Mouse (Mus musculus) kidney, embryonic 15.5 days (tissue): Measurements from ENCODE around the gene Etaa1. TPM values are rescaled to one million over a fixed set of nuclear protein-coding genes. Genes with fewer than 3 reads are reported as not detected.
"Not testable (repeated sequence)": the region's sequence is repeated elsewhere in the genome, so short reads cannot be mapped to it uniquely, and the experiment has no call there.

Source experiments
- ATAC-seq: fragments of 200-750 bp; cut with Nextera tagmentation; replicated peaks from 2 replicates; pipeline ENCODE4 v1.8.0; 2017; ENCODE audit warnings: moderate TSS enrichment; ENCODE audit not compliant: low FRiP score
- H3K27ac ChIP-seq: fragments of 300-500 bp; sonication (generic); 2 replicates; pipeline ENCODE4 v1.5.1; 2015; ENCODE audit warnings: mild to moderate bottlenecking, inconsistent platforms
- H3K27me3 ChIP-seq: fragments of 300-500 bp; sonication (generic); 2 replicates; pipeline ENCODE4 v1.6.1; 2015; ENCODE audit warnings: inconsistent platforms
- H3K36me3 ChIP-seq: fragments of 300-500 bp; sonication (generic); 2 replicates; pipeline ENCODE4 v1.6.1; 2015; ENCODE audit warnings: inconsistent platforms
- H3K4me1 ChIP-seq: fragments of 300-500 bp; sonication (generic); 2 replicates; pipeline ENCODE4 v1.6.1; 2015; ENCODE audit warnings: inconsistent platforms
- H3K4me2 ChIP-seq: fragments of 300-500 bp; sonication (generic); 2 replicates; pipeline ENCODE4 v1.6.1; 2015; ENCODE audit warnings: moderate library complexity, mild to moderate bottlenecking, inconsistent platforms
- H3K4me3 ChIP-seq: fragments of 300-500 bp; sonication (generic); replicated peaks from 2 replicates; pipeline ENCODE4 v1.5.1; 2015; ENCODE audit warnings: mild to moderate bottlenecking, inconsistent platforms
- H3K9ac ChIP-seq: fragments of 300-500 bp; sonication (generic); 2 replicates; pipeline ENCODE4 v1.6.1; 2015; ENCODE audit warnings: mild to moderate bottlenecking, inconsistent platforms
- H3K9me3 ChIP-seq: fragments of 300-500 bp; sonication (generic); replicated peaks from 2 replicates; pipeline ENCODE4 v1.6.1; 2016; ENCODE audit warnings: inconsistent platforms
- WGBS: fragments of 180-500 bp; shearing (Covaris S2); methylation state at CpG from one replicate; pipeline ENCODE4 v1.1.7; 2015; ENCODE audit warnings: mixed read lengths; 5-methylcytosine and 5-hydroxymethylcytosine counted together
- polyA plus RNA-seq: library from polyadenylated mRNA; unstranded; fragments of >200 nt; fragmentation: Nextera tagmentation; extraction: Ambion mirVana; gene quantifications from 2 replicates; pipeline ENCODE4 v1.2.1, GENCODE M21; 2015

Etaa1 gene
- polyA plus RNA-seq, 1 experiment from 2014 or later: 13.6 TPM

GRCm38 (mm10) chr11:17916486-17916885 is 37.2 kb downstream of the Etaa1 start:
- H3K4me3 ChIP-seq: no peak overlapping the region
- no peak overlapping the region for H3K4me2 ChIP-seq
- 89% methylated on average over 1 of the region's 1 CpGs for WGBS
- H3K9ac ChIP-seq: no peak overlapping the region
- H3K9me3 ChIP-seq: no peaks in the 10 kb centered on the region
- no peaks in the 10 kb centered on the region for H3K4me1 ChIP-seq
- no peak overlapping the region for H3K27ac ChIP-seq
- H3K27me3 ChIP-seq: no peaks in the 10 kb centered on the region
- no peaks in the 10 kb centered on the region for H3K36me3 ChIP-seq
- ATAC-seq: no peak

GRCm38 (mm10) chr11:17900996-17901395 is 52.7 kb downstream of the Etaa1 start:
- not testable (repeated sequence) for H3K27ac ChIP-seq, H3K9ac ChIP-seq, ATAC-seq, H3K36me3 ChIP-seq, H3K4me3 ChIP-seq, H3K27me3 ChIP-seq, H3K4me2 ChIP-seq, H3K9me3 ChIP-seq, H3K4me1 ChIP-seq
- WGBS: 89% methylated on average over 4 of the region's 4 CpGs
